Mouse (Mus musculus) CH12.LX (cell line): ENCODE data around the gene Slc2a5. TPM values are rescaled to one million over a fixed set of nuclear protein-coding genes. Genes with fewer than 3 reads are reported as not detected.

ENCODE experiments used
- DNase-seq: peaks from one replicate; pipeline ENCODE4 v3.0.0-alpha.2; 2013; ENCODE audit errors: extremely low read depth
- H3K27ac ChIP-seq: 2 replicates; pipeline ENCODE4 v1.5.1; 2012; ENCODE audit warnings: low read depth, mild to moderate bottlenecking, control low read depth, moderate library complexity; ENCODE audit not compliant: insufficient read depth
- H3K27me3 ChIP-seq: replicated peaks from 2 replicates; pipeline ENCODE3; 2012; ENCODE audit warnings: inconsistent platforms
- H3K36me3 ChIP-seq, 2 experiments: replicated peaks in 1 of 2; 2 replicates each; pipeline versions ENCODE3 to v1.6.1; 2012; ENCODE audit warnings: inconsistent platforms in 1 of 2, low read length in 1 of 2, mild to moderate bottlenecking in 1 of 2, mixed read lengths in 1 of 2, moderate library complexity in 1 of 2; ENCODE audit not compliant: control insufficient read depth in 1 of 2, insufficient read depth in 1 of 2
- H3K4me1 ChIP-seq, 2 experiments: 2 replicates each; pipeline ENCODE4 v1.6.1; 2012; ENCODE audit warnings: inconsistent platforms in 1 of 2, moderate library complexity in 1 of 2; ENCODE audit not compliant: insufficient read depth in 2 of 2, control insufficient read depth in 1 of 2
- H3K4me2 ChIP-seq: 2 replicates; pipeline ENCODE4 v1.6.1; 2012; ENCODE audit warnings: low read depth, mild to moderate bottlenecking, control low read depth; ENCODE audit not compliant: poor library complexity, insufficient read depth, severe bottlenecking
- H3K4me3 ChIP-seq, 3 experiments: fragments of 150-350 bp in 1 of 3; sonication (generic) in 1 of 3; replicated peaks in 1 of 3; 2 replicates each; pipeline versions ENCODE3 to v1.5.1; 2011 to 2012; ENCODE audit warnings: low read depth in 2 of 3, low read length in 2 of 3, mild to moderate bottlenecking in 2 of 3, moderate library complexity in 2 of 3, control low read depth in 1 of 3, improper control_type of control experiment in 1 of 3, inconsistent platforms in 1 of 3, mixed read lengths in 1 of 3; ENCODE audit not compliant: poor library complexity in 1 of 3
- H3K79me2 ChIP-seq: replicated peaks from 2 replicates; pipeline ENCODE4 v1.6.1; 2012; ENCODE audit warnings: mild to moderate bottlenecking, moderate library complexity; ENCODE audit not compliant: control insufficient read depth, poor library complexity, insufficient read depth, severe bottlenecking; ENCODE audit errors: extremely low read depth
- H3K9ac ChIP-seq: 2 replicates; pipeline ENCODE4 v1.6.1; 2012; ENCODE audit warnings: low read depth, mild to moderate bottlenecking, control low read depth, moderate library complexity; ENCODE audit not compliant: insufficient read depth
- H3K9me3 ChIP-seq: replicated peaks from 2 replicates; pipeline ENCODE3; 2012; ENCODE audit warnings: low read length, inconsistent platforms, mixed read lengths
- CHD2 ChIP-seq: IDR thresholded peaks from 2 replicates; pipeline ENCODE4 v1.6.1; 2011; ENCODE audit warnings: low read length, improper control_type of control experiment
- CTCF ChIP-seq, 2 experiments: IDR thresholded peaks in 1 of 2; conservative IDR thresholded peaks in 1 of 2; 2 replicates each; pipeline ENCODE4 v1.5.1; 2011 to 2012; ENCODE audit warnings: low read depth in 2 of 2, low read length in 2 of 2, improper control_type of control experiment in 1 of 2, inconsistent platforms in 1 of 2, mild to moderate bottlenecking in 1 of 2, moderate library complexity in 1 of 2
- HCFC1 ChIP-seq: IDR thresholded peaks from 2 replicates; pipeline ENCODE4 v1.6.1; 2012; ENCODE audit warnings: low read depth, mild to moderate bottlenecking, inconsistent platforms, low read length, improper control_type of control experiment
- JUN ChIP-seq: IDR thresholded peaks from 2 replicates; pipeline ENCODE4 v1.6.1; 2011; ENCODE audit warnings: low read depth, mild to moderate bottlenecking, low read length, improper control_type of control experiment, moderate library complexity; ENCODE audit not compliant: insufficient read depth
- JUND ChIP-seq: conservative IDR thresholded peaks from 2 replicates; pipeline ENCODE4 v1.6.1; 2011; ENCODE audit warnings: low read depth, low read length, improper control_type of control experiment
- MAFK ChIP-seq: IDR thresholded peaks from 2 replicates; pipeline ENCODE4 v1.6.1; 2011; ENCODE audit warnings: low read length, improper control_type of control experiment; ENCODE audit not compliant: insufficient replicate concordance
- MAX ChIP-seq: IDR thresholded peaks from 2 replicates; pipeline ENCODE4 v1.6.1; 2011; ENCODE audit warnings: low read length, improper control_type of control experiment
- MEF2A ChIP-seq: IDR thresholded peaks from 2 replicates; pipeline ENCODE4 v1.6.1; 2014; ENCODE audit warnings: low read depth, mild to moderate bottlenecking, inconsistent platforms, low read length, improper control_type of control experiment, borderline replicate concordance
- NELFE ChIP-seq: IDR thresholded peaks from 2 replicates; pipeline ENCODE4 v1.6.1; 2011; ENCODE audit warnings: low read depth, low read length, improper control_type of control experiment
- NRF1 ChIP-seq: IDR thresholded peaks from 2 replicates; pipeline ENCODE4 v1.6.1; 2014; ENCODE audit warnings: low read depth, mild to moderate bottlenecking, inconsistent platforms, low read length, improper control_type of control experiment, moderate library complexity
- PAX5 ChIP-seq: IDR thresholded peaks from 2 replicates; pipeline ENCODE4 v1.6.1; 2012; ENCODE audit warnings: low read length, inconsistent platforms, mixed read lengths
- POLR2A ChIP-seq: IDR thresholded peaks from 2 replicates; pipeline ENCODE4 v1.6.1; 2011; ENCODE audit warnings: low read depth, mild to moderate bottlenecking, improper control_type of control experiment, low read length
- POLR2AphosphoS2 ChIP-seq: IDR thresholded peaks from 2 replicates; pipeline ENCODE4 v1.6.1; 2011; ENCODE audit warnings: low read depth, low read length, improper control_type of control experiment
- RCOR1 ChIP-seq: conservative IDR thresholded peaks from 2 replicates; pipeline ENCODE4 v1.6.1; 2012; ENCODE audit warnings: low read depth, mild to moderate bottlenecking, inconsistent platforms, low read length, improper control_type of control experiment
- SIN3A ChIP-seq: IDR thresholded peaks from 2 replicates; pipeline ENCODE4 v1.6.1; 2012; ENCODE audit warnings: low read length, improper control_type of control experiment, inconsistent platforms
- TCF12 ChIP-seq: IDR thresholded peaks from 2 replicates; pipeline ENCODE4 v1.6.1; 2014; ENCODE audit warnings: low read depth, mild to moderate bottlenecking, inconsistent platforms, low read length, improper control_type of control experiment
- UBTF ChIP-seq: IDR thresholded peaks from 2 replicates; pipeline ENCODE4 v1.6.1; 2012; ENCODE audit warnings: low read depth, mild to moderate bottlenecking, inconsistent platforms, low read length, improper control_type of control experiment, moderate library complexity
- USF1 ChIP-seq: IDR thresholded peaks from 2 replicates; pipeline ENCODE4 v1.6.1; 2014; ENCODE audit warnings: low read depth, mild to moderate bottlenecking, inconsistent platforms, low read length, improper control_type of control experiment
- ZMIZ1 ChIP-seq: IDR thresholded peaks from 2 replicates; pipeline ENCODE4 v1.6.1; 2012; ENCODE audit warnings: low read depth, mild to moderate bottlenecking, inconsistent platforms, low read length, improper control_type of control experiment
- ZNF384 ChIP-seq: IDR thresholded peaks from 2 replicates; pipeline ENCODE4 v1.6.1; 2012; ENCODE audit warnings: low read depth, low read length, improper control_type of control experiment, inconsistent platforms
- dilution Hi-C: fragments of 300-500 bp; cut with MboI; formaldehyde crosslinking; loops from 2 replicates; pipeline ENCODE4 v1.14.3; 2020; ENCODE audit warnings: low sequenced_read_pairs; ENCODE audit not compliant: extremely low pct_unique_long_range_greater_than_20kb, extremely low pct_ligation_motif_present
- in situ Hi-C: fragments of 300-500 bp; cut with MboI; formaldehyde crosslinking; loops from 3 replicates; pipeline ENCODE4 v1.14.3; 2019; ENCODE audit warnings: low sequenced_read_pairs, low pct_ligation_motif_present, low pct_unique_long_range_greater_than_20kb, mixed read lengths
- polyA plus RNA-seq: library from polyadenylated mRNA; unstranded; fragments of >175 nt; gene quantifications from 2 replicates; pipeline ENCODE4 v1.2.1, GENCODE M21; 2012; ENCODE audit warnings: low read depth; ENCODE audit not compliant: insufficient read length
- total RNA-seq, 2 experiments: library from RNA; depleted of rRNA; stranded (reverse); fragments of 300-350 nt in 1 of 2; fragments of >200 nt in 1 of 2; gene quantifications; 2 replicates each; pipeline ENCODE4 v1.2.3; 2012 to 2014

The Slc2a5 gene
- total and polyA plus RNA-seq, 3 experiments, result 0.81 to 1.5 (median 1.4) TPM

GRCm38 (mm10) chr4:150087161-150087889 is 31.8 kb upstream of the Slc2a5 start, which contains the start of gene Gpr157:
TSS of gene Gpr157 (plus strand) at chr4:150087365.
- peaks cover 8 to 36% of the 10 kb centered on the region in 2 experiments for H3K4me1 ChIP-seq
- dilution Hi-C loops, result no loop called here
- H3K27me3 ChIP-seq, result no peaks in the 10 kb centered on the region
- H3K9ac ChIP-seq, result peak within 1 kb of the TSS; percentile 44; the same call in 1 of the 2 replicates
- peaks cover 0 to 30% of the 10 kb centered on the region in 2 experiments for H3K36me3 ChIP-seq
- peak within 1 kb of the TSS; percentile 49; the same call in 1 of the 2 replicates for H3K27ac ChIP-seq
- TF ChIP-seq CTCF (conservative IDR thresholded peaks at IDR 0.05 in 1 of 2, IDR thresholded peaks at IDR 0.05 in 1 of 2; ENCODE audit: low read depth in 2 of 2, low read length in 2 of 2) (peak in 1 of 2 experiments; percentile 14; a peak in 1 of 4 replicates), POLR2AphosphoS2 (no peak), USF1 (no peak), NRF1 (peak; percentile 80), POLR2A (peak; percentile 66), NELFE (no peak; the same call in none of the 2 replicates), HCFC1 (no peak), MAX (no peak), MEF2A (no peak), JUN (no peak), ZNF384 (no peak), UBTF (no peak), ZMIZ1 (0 out of 2 replicates have a peak, but pooled peaks have one; percentile 40), MAFK (no peak), PAX5 (no peak), RCOR1 (no peak), TCF12 (no peak; the same call in 1 of the 2 replicates), CHD2 (no peak), SIN3A (0 out of 2 replicates have a peak, but pooled peaks have one; percentile 13), JUND (no peak)
- TF ChIP-seq, all 38 proteins: peak for 5
- Histone ChIP-seq H3K4me3 (peak within 1 kb of the TSS; percentile 42 to 78 (median 64)), H3K9me3 (peaks cover 8% of the 10 kb centered on the region), H3K79me2 (no peaks in the 10 kb centered on the region), H3K4me2 (peak within 1 kb of the TSS; percentile 72)
- in situ Hi-C loops, result no loop called here
- peak; percentile 96 for DNase-seq
